Mouse (Mus musculus) midbrain, embryonic 11.5 days (tissue): ENCODE measurements around the gene Wrap53. TPM values are rescaled to one million over a fixed set of nuclear protein-coding genes. Genes with fewer than 3 reads are reported as not detected.

Source experiments
- ATAC-seq: fragments of 200-750 bp; cut with Nextera tagmentation; 2 replicates; pipeline ENCODE4 v1.8.0; 2017; ENCODE audit warnings: moderate TSS enrichment, moderate library complexity; ENCODE audit not compliant: low FRiP score
- DNase-seq: peaks from one replicate; pipeline ENCODE4 v3.0.0; 2015; ENCODE audit warnings: low spot score; ENCODE audit errors: missing footprints
- H3K27ac ChIP-seq: fragments of 300-500 bp; sonication (generic); 2 replicates; pipeline ENCODE4 v1.5.1; 2014; ENCODE audit warnings: low read depth, low read length
- H3K27me3 ChIP-seq: fragments of 300-500 bp; sonication (generic); 2 replicates; pipeline ENCODE4 v1.6.1; 2014; ENCODE audit warnings: mild to moderate bottlenecking, low read length, moderate library complexity, mixed read lengths; ENCODE audit not compliant: control insufficient read depth, insufficient read depth
- H3K36me3 ChIP-seq: fragments of 300-500 bp; sonication (generic); 2 replicates; pipeline ENCODE4 v1.6.1; 2014; ENCODE audit warnings: mild to moderate bottlenecking, low read length, moderate library complexity, mixed read lengths; ENCODE audit not compliant: control insufficient read depth, insufficient read depth
- H3K4me1 ChIP-seq: fragments of 300-500 bp; sonication (generic); 2 replicates; pipeline ENCODE4 v1.6.1; 2014; ENCODE audit warnings: low read length; ENCODE audit not compliant: control insufficient read depth, insufficient read depth
- H3K4me2 ChIP-seq: fragments of 300-500 bp; sonication (generic); 2 replicates; pipeline ENCODE4 v1.6.1; 2014; ENCODE audit warnings: mild to moderate bottlenecking, moderate library complexity
- H3K4me3 ChIP-seq: fragments of 300-500 bp; sonication (generic); 2 replicates; pipeline ENCODE4 v1.5.1; 2014; ENCODE audit warnings: low read depth, low read length
- H3K9ac ChIP-seq: fragments of 300-500 bp; sonication (generic); 2 replicates; pipeline ENCODE4 v1.6.1; 2014; ENCODE audit warnings: low read length
- H3K9me3 ChIP-seq: fragments of 300-500 bp; sonication (generic); 2 replicates; pipeline ENCODE4 v1.6.1; 2016; ENCODE audit warnings: low read length; ENCODE audit not compliant: control insufficient read depth
- WGBS: fragments of 180-500 bp; shearing (Covaris S2); extraction: QIAGEN DNeasy Blood & Tissue Kit; methylation state at CpG from one replicate; pipeline ENCODE4 v1.1.7; 2014; 5-methylcytosine and 5-hydroxymethylcytosine counted together
- polyA plus RNA-seq: library from polyadenylated mRNA; unstranded; fragments of >200 nt; fragmentation: Nextera tagmentation; extraction: Ambion mirVana; gene quantifications from 2 replicates; pipeline ENCODE4 v1.2.1, GENCODE M21; 2014

Gene Wrap53
- polyA plus RNA-seq, 1 experiment from 2014 or later = 35.1 TPM

GRCm38 (mm10) chr11:69591424-69591823, 11.4 kb upstream of the Wrap53 start:
- H3K36me3 ChIP-seq = peaks cover 14% of the 10 kb centered on the region
- H3K27me3 ChIP-seq = no peaks in the 10 kb centered on the region
- H3K4me2 ChIP-seq = no peak overlapping the region
- no peak overlapping the region for H3K4me3 ChIP-seq
- 81% methylated on average over 3 of the region's 3 CpGs for WGBS
- no peaks in the 10 kb centered on the region for H3K4me1 ChIP-seq
- DNase-seq (no peak), ATAC-seq (no peak)
- H3K9me3 ChIP-seq = no peaks in the 10 kb centered on the region
- H3K9ac ChIP-seq = no peak overlapping the region
- no peak overlapping the region for H3K27ac ChIP-seq

DNA sequence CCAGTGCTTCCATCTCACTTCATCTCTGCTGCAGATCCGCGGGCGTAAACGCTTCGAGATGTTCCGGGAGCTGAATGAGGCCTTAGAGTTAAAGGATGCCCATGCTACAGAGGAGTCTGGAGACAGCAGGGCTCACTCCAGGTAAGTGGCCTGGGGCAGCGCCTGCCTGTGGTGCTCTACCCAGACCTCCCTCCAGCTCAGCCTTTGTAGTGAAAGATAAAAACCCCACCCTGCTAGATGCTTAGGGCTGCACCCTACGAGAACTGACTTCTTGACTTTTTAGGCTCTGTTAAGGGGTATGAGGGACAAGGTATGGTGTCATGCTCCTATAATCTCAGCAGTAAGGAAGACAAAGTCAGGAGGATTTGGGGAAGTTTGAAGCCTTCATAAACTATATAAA, 10.6 kb upstream of the Wrap53 start:
- no peak for DNase-seq
- H3K36me3 ChIP-seq = peaks cover 14% of the 10 kb centered on the region
- H3K9ac ChIP-seq = no peak overlapping the region
- no peak overlapping the region for H3K4me3 ChIP-seq
- WGBS = 96% methylated on average over 8 of the region's 8 CpGs
- no peak overlapping the region for H3K4me2 ChIP-seq
- no peaks in the 10 kb centered on the region for H3K9me3 ChIP-seq
- no peak for ATAC-seq
- no peaks in the 10 kb centered on the region for H3K4me1 ChIP-seq
- H3K27ac ChIP-seq = no peak overlapping the region
- H3K27me3 ChIP-seq = no peaks in the 10 kb centered on the region

DNA sequence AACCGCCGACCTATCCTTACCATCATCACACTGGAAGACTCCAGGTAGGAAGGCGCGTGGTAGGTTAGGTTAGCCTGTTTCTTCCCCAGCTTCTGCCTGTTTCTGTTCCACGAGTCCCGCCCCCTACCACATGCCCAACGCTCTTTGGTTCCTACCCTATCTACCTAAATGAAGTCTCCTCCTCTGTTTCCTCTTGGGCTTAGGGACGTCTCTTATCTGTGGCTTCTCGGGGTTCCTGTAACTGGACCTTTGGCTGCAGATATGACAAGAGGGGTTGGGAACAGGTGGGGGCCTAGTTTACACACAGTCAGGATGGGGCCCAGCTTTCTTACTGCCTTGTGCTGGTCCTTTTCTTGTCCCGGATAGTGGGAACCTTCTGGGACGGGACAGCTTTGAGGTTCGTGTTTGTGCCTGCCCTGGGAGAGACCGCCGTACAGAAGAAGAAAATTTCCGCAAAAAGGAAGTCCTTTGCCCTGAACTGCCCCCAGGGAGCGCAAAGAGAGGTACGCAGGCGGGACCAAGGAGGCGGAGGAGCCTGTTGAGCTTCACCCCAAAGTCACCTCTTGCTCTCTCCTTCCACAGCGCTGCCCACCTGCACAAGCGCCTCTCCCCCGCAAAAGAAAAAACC, 9.3 kb upstream of the Wrap53 start:
- 93% methylated on average over 22 of the region's 22 CpGs for WGBS

GRCm38 (mm10) chr11:69585718-69586325, 5.8 kb upstream of the Wrap53 start:
- Histone ChIP-seq H3K36me3 (peaks cover 10% of the 10 kb centered on the region), H3K9me3 (no peaks in the 10 kb centered on the region), H3K27ac (no peak overlapping the region), H3K4me1 (peaks cover 11% of the 10 kb centered on the region; the same call in 1 of the 2 replicates), H3K9ac (no peak overlapping the region), H3K27me3 (no peaks in the 10 kb centered on the region), H3K4me3 (no peak overlapping the region), H3K4me2 (no peak overlapping the region)
- WGBS = 80% methylated on average over 7 of the region's 7 CpGs
- DNase-seq = no peak
- ATAC-seq = no peak

More for the DNA sequence above, 9.3 kb upstream of the Wrap53 start:
- no peaks in the 10 kb centered on the region for H3K27me3 ChIP-seq
- no peaks in the 10 kb centered on the region for H3K9me3 ChIP-seq
- no peak for DNase-seq
- peaks cover 14% of the 10 kb centered on the region for H3K36me3 ChIP-seq
- H3K27ac ChIP-seq = no peak overlapping the region
- H3K4me3 ChIP-seq = no peak overlapping the region
- H3K4me1 ChIP-seq = no peaks in the 10 kb centered on the region
- ATAC-seq = no peak
- H3K4me2 ChIP-seq = no peak overlapping the region
- no peak overlapping the region for H3K9ac ChIP-seq

GRCm38 (mm10) chr11:69584937-69585336, 4.9 kb upstream of the Wrap53 start:
- DNase-seq (no peak), ATAC-seq (no peak)
- Histone ChIP-seq H3K4me2 (no peak overlapping the region), H3K27ac (no peak overlapping the region), H3K4me1 (peaks cover 11% of the 10 kb centered on the region; the same call in 1 of the 2 replicates), H3K4me3 (no peak overlapping the region), H3K9ac (no peak overlapping the region), H3K36me3 (peaks cover 10% of the 10 kb centered on the region), H3K9me3 (no peaks in the 10 kb centered on the region), H3K27me3 (no peaks in the 10 kb centered on the region)
- WGBS = 96% methylated on average over 13 of the region's 13 CpGs

GRCm38 (mm10) chr11:69584008-69584407, 4.0 kb upstream of the Wrap53 start:
- H3K4me1 ChIP-seq = peaks cover 11% of the 10 kb centered on the region; the same call in 1 of the 2 replicates

GRCm38 (mm10) chr11:69582230-69582805, 2.3 kb upstream of the Wrap53 start:
- Histone ChIP-seq H3K4me3 (peak overlapping the region; percentile 64), H3K9ac (no peak overlapping the region), H3K4me1 (peaks cover 22% of the 10 kb centered on the region), H3K27me3 (no peaks in the 10 kb centered on the region), H3K27ac (no peak overlapping the region), H3K9me3 (no peaks in the 10 kb centered on the region), H3K36me3 (no peaks in the 10 kb centered on the region), H3K4me2 (peak overlapping the region; percentile 57)
- DNase-seq (no peak), ATAC-seq (no peak)
- 64% methylated on average over 9 of the region's 9 CpGs for WGBS

More at GRCm38 (mm10) chr11:69584008-69584407, 4.0 kb upstream of the Wrap53 start:
- Histone ChIP-seq H3K9ac (no peak overlapping the region), H3K4me2 (no peak overlapping the region), H3K9me3 (no peaks in the 10 kb centered on the region), H3K27me3 (no peaks in the 10 kb centered on the region), H3K27ac (no peak overlapping the region), H3K36me3 (peaks cover 4% of the 10 kb centered on the region), H3K4me3 (no peak overlapping the region)
- DNase-seq = no peak
- WGBS = 86% methylated on average over 7 of the region's 7 CpGs
- no peak for ATAC-seq

GRCm38 (mm10) chr11:69581814-69582213, 1.8 kb upstream of the Wrap53 start:
- no peak for ATAC-seq

DNA sequence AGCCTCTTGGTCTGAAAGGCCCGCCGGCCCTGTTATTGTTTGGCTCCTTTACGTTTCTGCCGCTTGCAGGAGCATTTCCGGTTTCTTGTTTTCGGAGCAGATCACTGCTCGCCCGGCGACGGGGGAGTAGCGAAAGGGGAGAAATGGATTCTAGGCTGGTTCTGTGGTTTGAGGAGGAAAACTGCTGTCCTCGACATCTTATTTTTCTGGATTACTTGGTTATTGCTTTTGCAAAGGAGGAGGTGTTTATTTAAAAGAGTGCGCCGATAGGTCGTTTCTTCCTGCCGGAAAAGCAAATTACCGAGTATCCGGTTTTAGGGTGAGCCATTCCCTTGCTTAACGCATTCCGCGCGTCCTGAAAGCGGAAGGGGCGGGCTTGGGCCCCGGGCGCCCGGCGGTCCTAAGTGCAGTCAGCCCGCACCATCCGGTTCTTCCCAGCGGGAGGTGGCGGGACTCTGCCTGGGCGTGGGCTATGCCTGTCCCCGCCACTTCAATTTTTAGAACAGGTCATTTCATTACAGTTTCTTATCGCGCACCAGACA, 1.2 kb upstream of the Wrap53 start:
- WGBS = under 1% methylated on average over 36 of the region's 36 CpGs

More at GRCm38 (mm10) chr11:69581814-69582213, 1.8 kb upstream of the Wrap53 start:
- no peak for DNase-seq
- Histone ChIP-seq H3K27me3 (no peaks in the 10 kb centered on the region), H3K9ac (peak overlapping the region; percentile 75), H3K36me3 (no peaks in the 10 kb centered on the region), H3K27ac (peak overlapping the region; percentile 83), H3K9me3 (no peaks in the 10 kb centered on the region), H3K4me2 (peak overlapping the region; percentile 57), H3K4me1 (peaks cover 27% of the 10 kb centered on the region), H3K4me3 (peak overlapping the region; percentile 64)
- WGBS = under 1% methylated on average over 8 of the region's 8 CpGs

More for the DNA sequence above, 1.2 kb upstream of the Wrap53 start:
- no peaks in the 10 kb centered on the region for H3K27me3 ChIP-seq
- H3K4me1 ChIP-seq = peaks cover 33% of the 10 kb centered on the region
- peak overlapping the region; percentile 64 for H3K4me3 ChIP-seq
- H3K27ac ChIP-seq = peak overlapping the region; percentile 83
- no peaks in the 10 kb centered on the region for H3K9me3 ChIP-seq
- DNase-seq (peak; percentile 99), ATAC-seq (peak; percentile 82)
- peak overlapping the region; percentile 75 for H3K9ac ChIP-seq
- H3K36me3 ChIP-seq = no peaks in the 10 kb centered on the region
- H3K4me2 ChIP-seq = peak overlapping the region; percentile 57
